Mouse (Mus musculus): ENCODE measurements around the gene Olfml1.
A peak's percentile ranks its signal among the peaks of the same experiment; 100 is the strongest.

Olfml1 gene

GRCm38 (mm10) chr7:107567261-107567671 lies at the start of gene Olfml1:
Gene Olfml1, plus strand, starts transcription at chr7:107567446.
- DNase-seq (ENCODE audit: low spot score): peak; percentile 79

GRCm38 (mm10) chr7:107519256-107520025 lies 47.8 kb upstream of the Olfml1 start:
- no peak for DNase-seq (ENCODE audit: low spot score)

GRCm38 (mm10) chr7:107521411-107521810 lies 45.8 kb upstream of the Olfml1 start:
- no peak for DNase-seq (ENCODE audit: low spot score)

- DNase-seq (ENCODE audit: low spot score): peak; percentile 72
Measured at GRCm38 (mm10) chr7:107526299-107526698, 40.9 kb upstream of the Olfml1 start.

GRCm38 (mm10) chr7:107528169-107528772 lies 39.0 kb upstream of the Olfml1 start:
- DNase-seq (ENCODE audit: low spot score): no peak

- no peak for DNase-seq (ENCODE audit: low spot score)
Measured at GRCm38 (mm10) chr7:107529364-107529763, 37.9 kb upstream of the Olfml1 start.

- no peak for DNase-seq (ENCODE audit: low spot score)
Measured at GRCm38 (mm10) chr7:107535311-107535710, 31.9 kb upstream of the Olfml1 start.

- DNase-seq (ENCODE audit: low spot score): no peak
Measured at GRCm38 (mm10) chr7:107536516-107536915, 30.7 kb upstream of the Olfml1 start.

- DNase-seq (ENCODE audit: low spot score): no peak
Measured at GRCm38 (mm10) chr7:107540034-107540433, 27.2 kb upstream of the Olfml1 start.

- DNase-seq (ENCODE audit: low spot score): no peak
Measured at GRCm38 (mm10) chr7:107545011-107545410, 22.2 kb upstream of the Olfml1 start.

GRCm38 (mm10) chr7:107547872-107548271 lies 19.4 kb upstream of the Olfml1 start:
- no peak for DNase-seq (ENCODE audit: low spot score)

GRCm38 (mm10) chr7:107553461-107553860 lies 13.8 kb upstream of the Olfml1 start:
- no peak for DNase-seq (ENCODE audit: low spot score)

- DNase-seq (ENCODE audit: low spot score): peak; percentile 37
Measured at GRCm38 (mm10) chr7:107555906-107556305, 11.3 kb upstream of the Olfml1 start.

- DNase-seq (ENCODE audit: low spot score): no peak
Measured at GRCm38 (mm10) chr7:107560675-107561074, 6.6 kb upstream of the Olfml1 start.

- DNase-seq (ENCODE audit: low spot score): no peak
Measured at GRCm38 (mm10) chr7:107561584-107561983, 5.7 kb upstream of the Olfml1 start.

GRCm38 (mm10) chr7:107563727-107564126 lies 3.5 kb upstream of the Olfml1 start:
- DNase-seq (ENCODE audit: low spot score): peak; percentile 49

- no peak for DNase-seq (ENCODE audit: low spot score)
Measured at GRCm38 (mm10) chr7:107567674-107568073, 428 bp downstream of the Olfml1 start.

GRCm38 (mm10) chr7:107568971-107569370 lies 1.7 kb downstream of the Olfml1 start:
- no peak for DNase-seq (ENCODE audit: low spot score)

- DNase-seq (ENCODE audit: low spot score): peak; percentile 20
Measured at GRCm38 (mm10) chr7:107573856-107574255, 6.6 kb downstream of the Olfml1 start.

- no peak for DNase-seq (ENCODE audit: low spot score)
Measured at GRCm38 (mm10) chr7:107574276-107574675, 7.0 kb downstream of the Olfml1 start.

- DNase-seq (ENCODE audit: low spot score): no peak
Measured at GRCm38 (mm10) chr7:107592641-107593040, 25.4 kb downstream of the Olfml1 start.

GRCm38 (mm10) chr7:107593904-107594303 lies 26.7 kb downstream of the Olfml1 start:
- no peak for DNase-seq (ENCODE audit: low spot score)

- peak; percentile 79 for DNase-seq (ENCODE audit: low spot score)
Measured at GRCm38 (mm10) chr7:107594325-107594856, 27.1 kb downstream of the Olfml1 start.
